Mouse (Mus musculus) hindbrain, embryonic 14.5 days (tissue): Measurements from ENCODE around the gene Gtf2ird2. TPM values are rescaled to one million over a fixed set of nuclear protein-coding genes. Genes with fewer than 3 reads are reported as not detected.
A peak's percentile ranks its signal among the peaks of the same experiment; 100 is the strongest.

Experiments
- ATAC-seq: fragments of 200-750 bp; cut with Nextera tagmentation; 2 replicates; pipeline ENCODE4 v1.8.0; 2017; ENCODE audit warnings: moderate number of reproducible peaks, mild to moderate bottlenecking, moderate TSS enrichment, moderate library complexity; ENCODE audit not compliant: low FRiP score
- DNase-seq: peaks from one replicate; pipeline ENCODE4 v3.0.0-alpha.2; 2015; ENCODE audit warnings: low spot score
- H3K27ac ChIP-seq: fragments of 300-500 bp; sonication (generic); 2 replicates; pipeline ENCODE4 v1.5.1; 2014; ENCODE audit warnings: mild to moderate bottlenecking, moderate library complexity
- H3K27me3 ChIP-seq: fragments of 300-500 bp; sonication (generic); 2 replicates; pipeline ENCODE4 v1.6.1; 2014; ENCODE audit warnings: mild to moderate bottlenecking, low read length, mixed read lengths; ENCODE audit not compliant: control insufficient read depth, insufficient read depth
- H3K36me3 ChIP-seq: fragments of 300-500 bp; sonication (generic); replicated peaks from 2 replicates; pipeline ENCODE4 v1.6.1; 2014; ENCODE audit not compliant: control insufficient read depth, insufficient read depth
- H3K4me1 ChIP-seq: fragments of 300-500 bp; sonication (generic); replicated peaks from 2 replicates; pipeline ENCODE4 v1.6.1; 2014; ENCODE audit warnings: antibody characterized with exemption, low read length, mixed read lengths; ENCODE audit not compliant: control insufficient read depth, insufficient read depth
- H3K4me2 ChIP-seq: fragments of 300-500 bp; sonication (generic); replicated peaks from 2 replicates; pipeline ENCODE4 v1.6.1; 2014; ENCODE audit warnings: mild to moderate bottlenecking, moderate library complexity
- H3K4me3 ChIP-seq: fragments of 300-500 bp; sonication (generic); replicated peaks from 2 replicates; pipeline ENCODE4 v1.5.1; 2014; ENCODE audit warnings: mild to moderate bottlenecking, low read length
- H3K9ac ChIP-seq: fragments of 300-500 bp; sonication (generic); 2 replicates; pipeline ENCODE4 v1.6.1; 2014
- H3K9me3 ChIP-seq: fragments of 300-500 bp; sonication (generic); 2 replicates; pipeline ENCODE4 v1.6.1; 2016; ENCODE audit warnings: low read length; ENCODE audit not compliant: control insufficient read depth
- WGBS: fragments of 180-500 bp; shearing (Covaris S2); extraction: QIAGEN DNeasy Blood & Tissue Kit; methylation state at CpG from one replicate; pipeline ENCODE4 v1.1.7; 2014; 5-methylcytosine and 5-hydroxymethylcytosine counted together
- polyA plus RNA-seq: library from polyadenylated mRNA; unstranded; fragments of >200 nt; fragmentation: Nextera tagmentation; extraction: Ambion mirVana; gene quantifications from 2 replicates; pipeline ENCODE4 v1.2.1, GENCODE M21; 2014

The Gtf2ird2 gene
- polyA plus RNA-seq = 11.6 and 13.5 TPM in 2 replicates

DNA sequence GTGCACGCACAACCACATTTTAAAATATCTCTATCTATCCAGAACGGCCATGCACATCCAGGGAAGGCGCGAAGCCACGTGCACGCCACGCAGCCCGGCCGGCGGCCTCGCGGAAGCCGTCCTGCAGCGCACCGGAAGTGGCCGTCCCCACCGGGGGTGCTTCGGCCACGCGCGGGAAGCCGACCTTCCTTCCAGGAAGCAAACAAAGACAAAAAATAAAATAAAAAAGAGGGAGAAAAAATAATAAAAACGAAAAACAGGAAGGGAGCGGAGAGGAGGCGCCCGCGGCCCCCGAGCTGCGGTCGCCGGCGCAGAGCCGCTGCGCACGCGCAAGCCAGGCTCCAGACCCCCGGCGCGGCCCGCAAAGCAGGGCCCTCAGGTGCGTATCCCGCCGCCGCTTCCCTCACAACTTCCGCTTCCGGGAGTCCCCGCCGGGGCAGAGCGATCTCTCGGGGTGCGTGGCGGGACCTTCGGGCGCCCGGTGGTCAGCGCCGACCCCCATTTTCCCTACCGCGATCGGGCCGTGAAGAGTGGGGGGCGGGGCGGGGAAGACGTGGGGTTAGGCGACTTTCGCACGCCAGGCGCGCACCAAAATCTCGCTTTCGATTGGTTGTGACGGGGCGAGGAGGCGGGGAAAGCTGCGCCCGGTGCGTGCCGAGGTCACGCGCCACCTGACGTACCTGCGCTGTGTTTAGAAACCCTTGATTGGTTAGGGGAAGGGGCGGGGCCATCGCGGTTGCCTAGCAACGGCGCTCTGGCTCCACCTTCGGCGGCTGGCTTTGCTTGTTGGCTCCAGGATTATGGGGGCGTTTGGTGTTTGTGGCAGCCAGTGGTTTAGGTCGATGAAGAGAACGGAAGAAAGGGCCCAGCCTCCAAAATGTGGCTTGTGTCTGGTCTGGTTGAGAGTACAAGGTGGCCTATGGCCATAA lies at the start of gene Gtf2ird2:
Gtf2ird2 (plus strand) TSS at position 140 of the 929 bp plus-strand sequence.
- Histone ChIP-seq H3K27me3 (no peaks in the 10 kb centered on the region), H3K27ac (peak within 1 kb of the TSS; percentile 96), H3K4me1 (peaks cover 15% of the 10 kb centered on the region), H3K36me3 (no peaks in the 10 kb centered on the region), H3K9ac (peak within 1 kb of the TSS; percentile 73), H3K9me3 (no peaks in the 10 kb centered on the region), H3K4me3 (peak within 1 kb of the TSS; percentile 59), H3K4me2 (peak within 1 kb of the TSS; percentile 59)
- DNase-seq (peak; percentile 99), ATAC-seq (peak; percentile 96)
- WGBS = under 1% methylated on average over 92 of the region's 92 CpGs

DNA sequence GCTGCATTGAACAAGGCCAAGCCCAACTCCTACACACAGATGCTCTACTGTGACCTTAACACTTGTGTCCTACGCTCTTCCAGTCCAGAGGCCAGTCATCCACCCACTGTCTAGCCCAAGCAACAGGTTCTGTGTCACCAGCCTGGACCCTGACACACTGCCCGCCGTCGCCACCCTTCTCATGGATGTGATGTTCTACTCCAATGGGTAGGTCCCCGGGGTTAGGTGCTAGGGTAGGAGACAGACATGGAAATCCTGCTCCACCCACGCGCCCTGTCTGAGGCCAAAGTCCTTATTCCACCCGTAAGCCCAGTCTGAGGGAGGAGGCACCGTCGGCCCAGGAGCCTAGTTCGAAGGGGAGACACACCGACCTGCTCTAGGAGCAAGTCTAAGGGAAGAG lies 47.8 kb upstream of the Gtf2ird2 start:
- ATAC-seq (no peak), DNase-seq (no peak)
- no peaks in the 10 kb centered on the region for H3K27me3 ChIP-seq
- H3K4me2 ChIP-seq = no peak overlapping the region
- H3K9ac ChIP-seq = no peak overlapping the region
- no peak overlapping the region for H3K27ac ChIP-seq
- peaks cover 7% of the 10 kb centered on the region for H3K4me1 ChIP-seq
- H3K36me3 ChIP-seq = peaks cover 79% of the 10 kb centered on the region
- WGBS = 96% methylated on average over 12 of the region's 12 CpGs
- no peaks in the 10 kb centered on the region for H3K9me3 ChIP-seq
- no peak overlapping the region for H3K4me3 ChIP-seq

DNA sequence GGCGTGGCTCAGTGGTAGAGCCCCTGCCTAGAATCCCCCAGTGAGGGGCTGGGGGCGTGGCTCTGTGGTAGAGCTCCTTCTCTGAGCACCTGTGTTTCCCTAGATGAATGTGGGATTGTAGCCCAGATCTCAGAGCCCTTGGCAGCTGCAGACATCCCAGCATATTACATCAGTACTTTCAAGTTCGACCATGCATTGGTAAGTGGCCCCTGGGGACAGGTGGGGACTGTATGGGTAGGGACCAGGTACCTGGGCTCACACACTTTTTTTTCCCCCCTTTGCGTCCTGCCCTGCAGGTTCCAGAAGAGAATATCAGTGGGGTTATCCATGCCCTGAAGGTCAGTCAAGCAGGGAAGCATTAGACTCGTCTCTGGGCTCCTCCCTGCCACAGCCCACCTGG lies 45.9 kb upstream of the Gtf2ird2 start:
- ATAC-seq (no peak), DNase-seq (no peak)
- Histone ChIP-seq H3K9me3 (no peaks in the 10 kb centered on the region), H3K36me3 (peaks cover 83% of the 10 kb centered on the region), H3K27me3 (no peaks in the 10 kb centered on the region), H3K9ac (no peak overlapping the region), H3K4me2 (no peak overlapping the region), H3K4me1 (no peaks in the 10 kb centered on the region), H3K4me3 (no peak overlapping the region), H3K27ac (no peak overlapping the region)
- WGBS = 92% methylated on average over 5 of the region's 5 CpGs

DNA sequence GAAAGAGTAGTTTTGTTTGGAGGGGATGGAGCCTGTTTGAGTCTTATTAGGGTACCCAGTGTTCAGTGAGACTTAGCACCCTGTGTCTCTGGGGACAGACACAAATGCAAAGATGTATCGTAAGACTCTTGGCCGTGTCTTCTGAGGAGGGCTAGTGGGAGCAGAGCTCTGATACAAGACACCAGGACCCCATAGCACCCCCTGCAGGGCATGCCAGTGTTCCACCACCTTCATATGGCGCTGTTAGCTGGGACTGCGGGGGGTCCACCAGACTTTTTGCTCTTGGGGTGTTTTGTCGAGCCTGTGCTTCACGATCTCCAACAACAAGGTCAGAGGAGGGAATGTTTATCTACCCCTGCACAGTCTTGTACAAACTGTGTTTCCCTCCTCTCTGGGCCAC lies 44.4 kb upstream of the Gtf2ird2 start:
- ATAC-seq = no peak
- H3K4me2 ChIP-seq = no peak overlapping the region
- no peak overlapping the region for H3K9ac ChIP-seq
- peaks cover 77% of the 10 kb centered on the region for H3K36me3 ChIP-seq
- no peak overlapping the region for H3K4me3 ChIP-seq
- DNase-seq = no peak
- no peaks in the 10 kb centered on the region for H3K27me3 ChIP-seq
- H3K27ac ChIP-seq = no peak overlapping the region
- no peaks in the 10 kb centered on the region for H3K4me1 ChIP-seq
- 91% methylated on average over 6 of the region's 6 CpGs for WGBS
- H3K9me3 ChIP-seq = no peaks in the 10 kb centered on the region

DNA sequence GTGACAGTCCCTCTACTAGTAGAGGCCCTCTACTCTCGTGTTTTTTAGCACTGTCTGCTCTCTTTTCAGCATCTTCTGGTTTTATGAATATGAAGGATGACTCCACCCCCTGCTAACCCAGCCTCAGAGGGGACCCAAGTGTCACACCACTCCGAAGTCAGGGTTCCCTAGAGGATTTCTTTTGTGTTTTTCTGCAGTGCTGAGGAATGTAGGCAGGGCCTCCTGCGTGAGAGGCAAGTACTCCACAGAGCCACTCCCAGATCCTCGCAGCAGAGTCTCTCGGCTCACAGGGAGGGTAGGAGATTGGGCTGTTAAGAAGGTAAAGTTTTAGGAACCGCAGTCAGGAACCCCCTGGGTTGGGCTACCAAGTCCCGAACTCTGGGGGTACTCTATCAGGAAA lies 42.6 kb upstream of the Gtf2ird2 start:
- ATAC-seq = no peak
- 81% methylated on average over 7 of the region's 7 CpGs for WGBS

DNA sequence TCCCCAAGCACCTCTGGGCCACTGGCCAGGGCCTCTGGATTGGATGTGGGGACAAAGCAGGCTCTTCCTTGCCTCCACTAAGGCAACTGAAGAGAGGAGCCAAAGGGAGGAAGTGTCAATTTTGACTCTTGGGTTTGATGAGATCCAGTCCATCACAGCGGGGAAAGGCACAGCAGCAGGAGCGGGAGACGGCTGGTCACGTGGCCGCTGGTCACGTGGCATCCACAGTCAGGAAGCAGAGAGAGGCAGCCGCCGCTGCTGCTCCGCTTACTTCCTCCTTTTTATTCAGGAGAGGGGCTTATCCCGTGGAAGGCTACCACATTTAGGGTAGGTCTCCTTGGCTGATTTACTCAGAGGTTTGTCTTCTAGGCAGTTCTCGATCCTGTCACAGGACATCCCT lies 41.4 kb upstream of the Gtf2ird2 start:
- ATAC-seq (no peak), DNase-seq (no peak)
- Histone ChIP-seq H3K4me3 (no peak overlapping the region), H3K9me3 (no peaks in the 10 kb centered on the region), H3K4me2 (no peak overlapping the region), H3K27me3 (no peaks in the 10 kb centered on the region), H3K27ac (no peak overlapping the region), H3K36me3 (peaks cover 53% of the 10 kb centered on the region), H3K9ac (no peak overlapping the region), H3K4me1 (no peaks in the 10 kb centered on the region)
- 85% methylated on average over 11 of the region's 11 CpGs for WGBS

More for the DNA sequence above, 42.6 kb upstream of the Gtf2ird2 start:
- no peak for DNase-seq
- no peaks in the 10 kb centered on the region for H3K27me3 ChIP-seq
- no peaks in the 10 kb centered on the region for H3K9me3 ChIP-seq
- no peak overlapping the region for H3K27ac ChIP-seq
- peaks cover 65% of the 10 kb centered on the region for H3K36me3 ChIP-seq
- no peak overlapping the region for H3K9ac ChIP-seq
- H3K4me1 ChIP-seq = no peaks in the 10 kb centered on the region
- H3K4me3 ChIP-seq = no peak overlapping the region
- H3K4me2 ChIP-seq = no peak overlapping the region

GRCm38 (mm10) chr5:134144986-134145385 lies 38.8 kb upstream of the Gtf2ird2 start:
- no peak for ATAC-seq
- Histone ChIP-seq H3K4me2 (no peak overlapping the region), H3K4me3 (no peak overlapping the region), H3K4me1 (no peaks in the 10 kb centered on the region), H3K9me3 (no peaks in the 10 kb centered on the region), H3K27ac (no peak overlapping the region), H3K9ac (no peak overlapping the region), H3K27me3 (no peaks in the 10 kb centered on the region), H3K36me3 (peaks cover 47% of the 10 kb centered on the region)
- DNase-seq = no peak
- WGBS = 95% methylated on average over 8 of the region's 8 CpGs

DNA sequence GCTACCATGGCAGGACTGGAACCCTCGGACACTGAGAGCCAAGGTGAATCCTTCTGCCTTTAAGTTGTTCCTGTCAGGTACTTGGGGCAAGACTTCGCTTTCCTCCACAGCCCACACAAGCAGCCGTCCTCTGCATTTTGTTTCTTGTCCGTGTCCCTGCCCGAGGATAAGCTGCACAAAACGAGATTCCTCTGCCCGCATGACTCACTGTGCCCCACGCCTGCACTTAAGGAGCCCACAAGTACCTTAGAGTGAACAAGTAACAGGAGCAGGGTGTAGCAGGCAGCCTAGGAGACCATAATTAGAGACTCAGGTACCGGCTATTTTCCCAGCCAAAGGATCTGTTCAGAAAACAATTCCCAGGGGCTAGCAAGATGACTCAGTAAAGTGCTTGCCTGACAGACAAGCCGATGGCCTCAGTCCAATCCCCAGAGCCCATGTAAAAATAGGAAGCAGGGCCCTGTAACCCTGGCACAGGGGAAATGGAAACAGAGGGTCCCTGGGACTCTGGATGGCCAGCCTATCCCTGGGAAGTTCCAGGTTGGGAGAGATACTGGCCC lies 36.5 kb upstream of the Gtf2ird2 start:
- no peaks in the 10 kb centered on the region for H3K27me3 ChIP-seq
- no peak for DNase-seq
- no peaks in the 10 kb centered on the region for H3K9me3 ChIP-seq
- no peak for ATAC-seq
- H3K4me3 ChIP-seq = no peak overlapping the region
- H3K4me2 ChIP-seq = no peak overlapping the region
- H3K4me1 ChIP-seq = no peaks in the 10 kb centered on the region
- H3K9ac ChIP-seq = no peak overlapping the region
- H3K36me3 ChIP-seq = peaks cover 46% of the 10 kb centered on the region
- WGBS = 87% methylated on average over 10 of the region's 10 CpGs
- no peak overlapping the region for H3K27ac ChIP-seq

DNA sequence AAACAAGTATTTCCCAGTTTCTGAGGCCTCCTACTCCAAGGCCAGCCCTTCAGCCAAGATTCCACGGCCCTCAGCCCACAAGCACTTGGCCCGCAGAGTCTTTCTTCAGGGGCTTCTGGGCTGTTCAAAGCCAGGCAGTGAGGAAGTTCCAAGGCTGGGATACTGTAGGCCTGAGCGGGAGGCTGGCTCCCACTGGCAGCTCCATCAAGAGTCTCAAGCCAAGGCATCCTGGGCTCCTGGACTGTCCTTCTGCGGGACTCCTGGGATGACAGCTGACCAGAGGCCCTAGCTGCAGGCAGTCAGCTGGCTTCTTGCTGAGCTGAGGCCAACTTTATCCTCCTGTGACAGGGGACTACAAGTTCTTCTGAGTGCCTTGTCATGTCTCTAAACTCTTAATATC lies 35.7 kb upstream of the Gtf2ird2 start:
- Histone ChIP-seq H3K27ac (no peak overlapping the region), H3K9me3 (no peaks in the 10 kb centered on the region), H3K4me1 (no peaks in the 10 kb centered on the region), H3K27me3 (no peaks in the 10 kb centered on the region), H3K36me3 (peaks cover 44% of the 10 kb centered on the region), H3K4me3 (no peak overlapping the region), H3K9ac (no peak overlapping the region), H3K4me2 (no peak overlapping the region)
- DNase-seq (no peak), ATAC-seq (no peak)
- WGBS = 87% methylated on average over 4 of the region's 4 CpGs
